ENCODE assay signal across 9 mouse cellular contexts in genomic region chr2:154712271-154712677, GRCm38 (mm10). TPM values are rescaled to one million over a fixed set of nuclear protein-coding genes. Genes with fewer than 3 reads are reported as not detected.
A peak's percentile ranks its signal among the peaks of the same experiment; 100 is the strongest.
DNase-seq lines count a peak whose midpoint lies in the region; ATAC-seq lines count a peak whose summit lies in the region.
"Had no signal": no experiment of that assay in that cellular context is flagged by ENCODE, and none has a peak within 500 bp of the region (broad histone marks: within the 10 kb centered on the region; RNA-seq: fewer than 3 reads in every experiment).

No protein-coding gene starts in this region.

- WGBS in liver, embryonic 13.5 days (ENCODE audit: insufficient replicate concordance): 41% methylated on average over 5 of the region's 5 CpGs

- intact Hi-C loops in heart, postnatal 36 days (cut with DNase I): loop anchor here (1.0 to 2.0 kb wide), 2 partner anchors 142 to 231 kb away; no protein-coding TSS in a partner anchor

- H3K4me1 ChIP-seq in liver, embryonic 13.5 days (replicated peaks): peaks cover 7% of the 10 kb centered on the region; the same call in 1 of the 2 replicates

- no peaks in the 10 kb centered on the region for H3K9me3 ChIP-seq in liver, embryonic 13.5 days (replicated peaks)

- peak; percentile 40 for ATAC-seq in liver, embryonic 13.5 days (ENCODE audit: low read depth)

- peak; percentile 57 to 73 for DNase-seq in left cerebral cortex, adult 18-20 months (ENCODE audit: low spot score in 2 of 2)
- DNase-seq in left cerebral cortex, adult 11 months (ENCODE audit: low spot score): no peak
- DNase-seq in adrenal gland, postnatal 10 days: peak; percentile 78
- peak; percentile 77 for DNase-seq in embryo, embryonic 9.5 days (ENCODE audit: extremely low spot score)
- peak; percentile 59 to 68 for DNase-seq in heart, postnatal 36 days
- peak; percentile 61 for DNase-seq in liver, embryonic 13.5 days
- DNase-seq in ovary, postnatal 14 days (ENCODE audit: low spot score): peak; percentile 51
- DNase-seq in thymus, postnatal 36 days: peak; percentile 50 to 59

- H3K4me3 ChIP-seq in liver, embryonic 13.5 days (replicated peaks): no peak overlapping the region

- no peaks in the 10 kb centered on the region for H3K36me3 ChIP-seq in liver, embryonic 13.5 days

- peaks cover 6% of the 10 kb centered on the region; the same call in 1 of the 2 replicates for H3K27me3 ChIP-seq in liver, embryonic 13.5 days

- H3K4me2 ChIP-seq in liver, embryonic 13.5 days: peak overlapping the region; percentile 34

- no peak overlapping the region for H3K9ac ChIP-seq in liver, embryonic 13.5 days

- H3K27ac ChIP-seq in liver, embryonic 13.5 days: no peak overlapping the region

RNA-seq across cellular contexts. Expression of gene Gm14214, which starts 57.6 kb away (rescaled TPM):
- not detected for total RNA-seq in left cerebral cortex, adult 18-20 months (2021)
- total RNA-seq in adrenal gland, postnatal 10 days (2021): not detected
- total RNA-seq in heart, postnatal 36 days (2021): not detected
- polyA plus RNA-seq in liver, embryonic 13.5 days (2015; fragmentation: Nextera tagmentation; extraction: Ambion mirVana): not detected in 2 replicates
- polyA plus RNA-seq: gonadal fat pad, adult 2 months had no signal
